Mouse (Mus musculus): ENCODE results near the gene Zfp853.

The Zfp853 gene

DNA sequence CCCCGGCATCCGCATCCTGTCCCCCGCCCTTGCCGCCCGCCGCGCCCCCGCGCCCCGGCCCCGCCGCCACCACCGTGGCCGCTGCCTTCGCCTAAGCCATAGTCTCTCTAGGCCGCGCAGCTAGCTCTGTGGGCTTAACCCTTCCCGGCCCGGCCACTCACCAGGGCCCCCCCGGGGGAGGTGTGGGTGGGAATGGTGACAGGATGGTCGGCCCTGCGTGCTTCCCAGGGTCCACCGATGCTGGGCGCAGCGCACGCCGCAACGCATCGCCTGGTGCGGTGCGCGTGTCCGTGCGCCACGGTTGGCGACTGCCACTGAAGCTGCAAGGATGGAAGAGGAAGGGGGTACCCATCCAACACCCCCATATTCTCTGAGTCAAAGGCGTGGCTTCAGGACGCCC, at the start of gene Zfp853:
Zfp853 (minus strand) TSS at position 220 of the 400 bp plus-strand sequence.
- ATAC-seq (ENCODE audit: low TSS enrichment) = peak; percentile 35; the same call in 1 of the 2 replicates

DNA sequence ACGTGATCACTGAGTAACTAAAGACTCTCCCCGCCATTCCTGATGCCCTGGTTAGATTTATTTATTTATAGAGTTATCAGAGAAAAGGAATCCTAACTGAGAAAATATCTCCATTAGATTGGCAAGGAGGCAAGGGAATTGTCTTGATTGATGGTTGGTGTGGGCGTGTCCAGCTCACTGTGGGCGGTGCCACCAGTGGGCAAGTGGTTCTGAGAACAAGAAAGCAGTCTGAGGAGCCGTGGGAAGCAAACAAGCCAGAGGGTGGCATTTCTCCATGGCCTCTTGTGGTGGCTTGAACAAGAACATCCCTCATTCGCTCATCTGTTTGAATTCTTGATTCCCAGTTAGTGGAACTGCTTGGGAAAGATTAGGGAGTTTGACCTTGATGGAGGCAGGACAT, 46.2 kb upstream of the Zfp853 start:
- ATAC-seq (ENCODE audit: low TSS enrichment) = no peak

GRCm38 (mm10) chr5:143336559-143336958, 43.1 kb upstream of the Zfp853 start:
- ATAC-seq (ENCODE audit: low TSS enrichment) = no peak

- no peak for ATAC-seq (ENCODE audit: low TSS enrichment)
Measured at GRCm38 (mm10) chr5:143335089-143335460, 41.7 kb upstream of the Zfp853 start.

GRCm38 (mm10) chr5:143334418-143335088, 41.1 kb upstream of the Zfp853 start:
- no peak for ATAC-seq (ENCODE audit: low TSS enrichment)

GRCm38 (mm10) chr5:143333872-143334271, 40.4 kb upstream of the Zfp853 start:
- ATAC-seq (ENCODE audit: low TSS enrichment) = peak; percentile 70

DNA sequence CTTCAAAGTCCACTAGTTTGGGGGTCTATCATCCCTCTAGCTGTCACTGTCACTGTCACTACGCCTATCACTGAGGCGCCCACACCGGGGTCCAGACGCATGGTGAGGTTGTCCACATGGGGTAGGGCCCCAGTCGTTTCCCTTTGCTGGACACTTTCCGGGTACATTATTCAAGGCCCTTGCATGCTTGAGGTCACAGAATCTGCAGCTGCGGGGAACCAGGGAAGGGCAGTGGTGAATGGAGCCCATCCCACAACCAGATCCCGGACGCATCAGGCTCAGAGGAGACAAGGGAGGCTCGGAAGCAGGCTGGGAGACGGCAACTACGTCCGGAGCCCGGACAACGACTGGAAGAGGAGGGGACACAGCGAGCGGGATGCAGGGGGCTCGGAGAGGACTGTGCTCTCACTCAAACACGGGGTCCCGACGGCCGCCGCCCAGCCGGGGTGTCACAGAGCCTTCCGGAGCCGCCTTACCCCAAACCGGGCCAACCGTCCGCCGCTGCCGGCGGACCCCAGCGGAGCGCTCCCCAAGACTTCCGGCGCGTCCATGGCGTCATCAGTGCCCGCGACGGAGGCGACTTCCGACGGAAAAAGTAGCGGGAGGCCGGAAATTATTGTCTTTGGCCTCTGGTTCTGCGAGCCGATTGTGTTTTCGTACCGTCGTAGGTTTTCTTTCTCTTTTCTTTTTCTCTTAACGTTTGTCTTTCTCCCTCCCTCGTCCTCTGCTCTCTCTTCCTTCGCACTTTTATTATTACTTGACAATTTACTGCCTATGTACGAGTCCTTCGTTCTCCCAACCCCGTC, 35.5 kb upstream of the Zfp853 start, which contains the start of gene Zdhhc4:
Zdhhc4 (minus strand) TSS at position 567 of the 806 bp plus-strand sequence.
- peak; percentile 76 for ATAC-seq (ENCODE audit: low TSS enrichment)

DNA sequence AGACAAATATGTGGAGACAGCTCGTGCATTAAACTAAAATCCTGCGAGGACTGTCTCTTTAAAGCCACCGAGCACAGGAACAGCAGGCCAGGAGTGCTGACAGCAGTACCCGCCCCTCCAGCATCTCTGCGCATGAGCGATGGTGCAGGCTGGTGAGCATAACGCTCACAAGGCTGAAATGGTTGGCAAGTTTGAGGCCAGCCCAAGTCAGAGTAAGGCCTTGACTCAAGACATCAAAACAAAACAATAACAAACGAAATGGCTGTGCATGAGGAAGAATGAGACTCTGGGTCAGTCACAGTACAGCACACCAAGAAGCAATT, 23.8 kb upstream of the Zfp853 start:
- no peak for ATAC-seq (ENCODE audit: low TSS enrichment)

- no peak for ATAC-seq (ENCODE audit: low TSS enrichment)
Measured at GRCm38 (mm10) chr5:143316605-143317287, 23.3 kb upstream of the Zfp853 start.

GRCm38 (mm10) chr5:143315514-143315888, 22.1 kb upstream of the Zfp853 start:
- ATAC-seq (ENCODE audit: low TSS enrichment) = no peak

DNA sequence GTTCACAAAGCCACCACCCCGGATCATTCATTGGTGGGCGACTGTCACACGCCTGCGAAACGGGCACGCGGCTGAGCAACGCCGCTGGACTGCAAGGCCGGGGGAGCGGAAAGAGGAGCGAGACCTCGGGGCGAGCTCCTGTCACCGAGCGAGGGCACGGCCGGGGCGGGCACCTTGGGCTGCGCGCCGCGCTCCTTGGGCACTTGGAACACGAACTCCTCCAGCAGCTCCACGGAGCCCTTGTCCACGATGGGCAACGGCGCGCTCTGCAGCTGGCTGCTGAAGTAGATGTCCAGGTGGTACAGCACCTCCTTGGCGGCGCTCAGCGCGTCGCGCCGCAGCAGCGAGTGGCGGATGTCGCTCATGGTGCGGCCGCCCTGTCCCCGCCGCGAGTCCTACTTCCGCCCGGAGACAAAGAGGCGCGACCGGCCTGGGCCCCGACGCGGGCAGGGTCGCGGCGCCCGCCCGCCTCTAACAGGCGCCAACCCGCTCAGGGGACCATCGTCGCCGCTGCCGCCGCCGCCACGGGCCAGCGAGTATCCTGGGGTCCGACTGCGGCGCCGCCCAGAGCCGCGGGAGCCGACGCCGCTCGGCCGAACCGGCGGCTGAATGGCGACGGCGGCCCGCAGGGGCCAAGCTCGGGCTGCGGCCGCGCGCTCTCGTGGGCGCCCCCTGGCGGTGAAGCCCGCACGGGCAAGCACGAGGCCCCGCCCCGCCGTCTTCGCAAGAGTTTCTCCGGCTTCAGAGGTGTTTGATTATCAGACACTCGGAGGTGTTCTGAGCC, 21.5 kb upstream of the Zfp853 start, which contains the start of gene E130309D02Rik:
E130309D02Rik (minus strand) TSS at position 631 of the 784 bp plus-strand sequence.
- ATAC-seq (ENCODE audit: low TSS enrichment) = peak; percentile 79

GRCm38 (mm10) chr5:143314183-143314729, 20.8 kb upstream of the Zfp853 start:
- ATAC-seq (ENCODE audit: low TSS enrichment) = no peak

- ATAC-seq (ENCODE audit: low TSS enrichment) = no peak; the same call in 1 of the 2 replicates
Measured at GRCm38 (mm10) chr5:143311886-143312285, 18.5 kb upstream of the Zfp853 start.

GRCm38 (mm10) chr5:143309916-143310315, 16.5 kb upstream of the Zfp853 start:
- no peak for ATAC-seq (ENCODE audit: low TSS enrichment)

DNA sequence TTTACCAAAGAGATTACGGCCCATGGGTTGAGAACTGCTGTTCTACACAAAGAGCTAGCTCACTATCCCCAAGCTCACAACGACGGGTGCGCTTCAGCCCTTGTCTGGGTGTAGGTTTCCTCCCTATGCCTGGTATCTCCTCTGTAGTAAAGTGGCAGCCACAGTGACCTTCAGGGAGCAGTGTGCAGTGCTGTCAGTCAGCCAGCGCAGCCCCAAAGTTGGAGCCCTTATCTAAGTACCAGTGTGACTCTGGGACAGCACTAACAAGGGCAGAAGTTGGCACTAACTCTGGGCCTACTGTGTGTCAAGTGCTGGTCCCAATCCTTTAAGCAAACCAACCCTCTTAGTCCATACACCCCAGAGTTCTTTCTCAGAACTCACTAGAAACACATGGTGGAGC, 15.4 kb upstream of the Zfp853 start:
- no peak for ATAC-seq (ENCODE audit: low TSS enrichment)

DNA sequence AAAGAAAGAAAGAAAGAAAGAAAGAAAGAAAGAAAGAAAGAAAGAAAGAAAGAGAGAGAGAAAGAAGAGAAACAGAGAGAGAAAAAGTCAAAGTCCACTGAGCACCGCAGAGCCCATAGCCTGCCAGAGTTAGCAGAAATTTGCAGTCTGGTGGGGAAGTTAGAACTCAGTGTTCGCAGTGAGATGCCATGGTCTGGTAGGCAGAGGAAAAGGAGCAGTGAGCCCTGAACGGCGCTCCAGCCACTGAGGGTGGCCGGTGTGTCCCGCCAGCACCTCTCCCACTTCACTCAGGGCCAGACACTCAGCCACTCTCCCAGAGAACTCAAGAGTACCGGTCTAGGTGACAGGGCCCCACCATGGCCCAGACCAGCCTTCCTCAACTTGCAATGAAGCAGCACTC, 10.8 kb upstream of the Zfp853 start:
- ATAC-seq (ENCODE audit: low TSS enrichment) = no peak

GRCm38 (mm10) chr5:143301296-143301695, 7.9 kb upstream of the Zfp853 start:
- 0 out of 2 replicates have a peak, but pooled peaks have one; percentile 11 for ATAC-seq (ENCODE audit: low TSS enrichment)

DNA sequence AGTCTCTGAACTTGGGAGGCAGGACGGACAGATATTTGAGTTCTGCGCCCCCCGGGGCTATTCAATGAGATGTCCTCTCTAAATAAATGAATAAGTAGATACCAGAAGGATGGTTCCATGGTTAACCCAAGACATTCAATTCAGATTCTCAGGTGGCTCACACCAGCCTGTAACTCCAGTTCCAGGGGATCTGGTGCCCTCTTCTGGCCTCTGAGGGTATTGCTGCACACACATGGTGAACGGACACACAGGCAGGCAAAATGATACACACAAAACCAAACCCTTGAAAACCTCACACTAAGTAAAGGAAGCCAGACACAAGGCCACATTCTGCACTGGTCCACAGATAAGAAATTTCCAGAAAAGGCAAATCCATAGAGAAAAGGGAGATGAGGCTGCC, 6.3 kb upstream of the Zfp853 start:
- ATAC-seq (ENCODE audit: low TSS enrichment) = no peak

DNA sequence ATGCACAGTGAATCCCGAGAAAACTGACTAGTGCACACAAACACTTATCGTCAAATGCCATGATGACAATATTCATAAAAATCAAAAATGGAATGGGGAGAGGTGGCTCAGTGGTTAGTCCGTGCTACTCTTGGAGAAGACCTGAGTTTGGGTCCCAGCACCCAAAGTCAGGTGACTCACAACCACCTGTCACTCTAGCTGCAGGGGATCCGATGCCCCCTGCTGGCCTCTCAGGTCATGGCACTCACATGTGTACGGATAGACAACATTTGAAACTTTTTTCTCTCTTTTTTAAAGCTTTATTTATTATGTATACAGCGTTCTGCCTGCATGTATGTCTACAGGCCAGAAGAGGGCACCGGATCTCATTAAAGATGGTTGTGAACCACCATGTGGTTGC, 5.0 kb upstream of the Zfp853 start:
- no peak for ATAC-seq (ENCODE audit: low TSS enrichment)

DNA sequence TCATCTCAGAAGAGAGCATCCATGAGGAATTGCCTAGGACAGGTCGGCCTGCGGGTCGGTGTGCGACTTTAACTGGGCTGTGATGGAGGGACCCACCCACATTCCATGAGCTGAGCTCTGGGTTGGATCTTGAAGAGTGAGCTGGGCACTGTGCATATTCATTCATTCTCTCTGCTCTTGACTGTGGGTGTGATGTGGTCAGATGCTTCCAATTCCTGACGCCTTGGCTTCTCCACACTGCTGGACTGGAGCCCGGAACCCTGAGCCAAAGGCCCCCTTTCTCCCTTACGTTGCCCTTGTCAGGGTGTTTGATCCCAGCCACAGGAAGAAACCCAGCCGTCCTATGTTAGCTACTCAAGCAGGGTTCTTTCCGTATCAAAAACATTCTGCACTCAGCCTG, 4.6 kb upstream of the Zfp853 start:
- no peak for ATAC-seq (ENCODE audit: low TSS enrichment)

DNA sequence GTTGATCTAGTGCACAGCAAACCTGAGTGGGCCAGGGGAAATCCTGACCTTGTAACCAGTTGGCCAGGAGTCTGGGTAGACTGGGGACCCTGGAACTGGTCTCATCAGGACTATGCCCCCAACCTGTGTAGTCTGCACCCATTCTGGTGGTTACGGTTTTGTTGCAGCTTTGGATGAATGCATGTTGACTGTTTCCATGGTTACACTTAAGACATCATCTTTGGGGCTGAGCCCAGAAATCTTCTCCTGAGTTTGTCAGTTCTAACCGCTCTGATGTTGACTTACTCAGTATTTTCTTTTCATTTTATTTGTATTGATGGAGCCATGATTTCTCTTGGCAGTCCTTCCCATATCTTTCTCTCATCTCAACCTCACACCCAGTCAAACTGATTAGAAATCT, 1.9 kb upstream of the Zfp853 start:
- no peak for ATAC-seq (ENCODE audit: low TSS enrichment)

- ATAC-seq (ENCODE audit: low TSS enrichment) = no peak
Measured at GRCm38 (mm10) chr5:143294862-143295261, 1.4 kb upstream of the Zfp853 start.
